Comparison of ENCODE assay signal across 11 mouse cellular contexts in the genomic region with DNA sequence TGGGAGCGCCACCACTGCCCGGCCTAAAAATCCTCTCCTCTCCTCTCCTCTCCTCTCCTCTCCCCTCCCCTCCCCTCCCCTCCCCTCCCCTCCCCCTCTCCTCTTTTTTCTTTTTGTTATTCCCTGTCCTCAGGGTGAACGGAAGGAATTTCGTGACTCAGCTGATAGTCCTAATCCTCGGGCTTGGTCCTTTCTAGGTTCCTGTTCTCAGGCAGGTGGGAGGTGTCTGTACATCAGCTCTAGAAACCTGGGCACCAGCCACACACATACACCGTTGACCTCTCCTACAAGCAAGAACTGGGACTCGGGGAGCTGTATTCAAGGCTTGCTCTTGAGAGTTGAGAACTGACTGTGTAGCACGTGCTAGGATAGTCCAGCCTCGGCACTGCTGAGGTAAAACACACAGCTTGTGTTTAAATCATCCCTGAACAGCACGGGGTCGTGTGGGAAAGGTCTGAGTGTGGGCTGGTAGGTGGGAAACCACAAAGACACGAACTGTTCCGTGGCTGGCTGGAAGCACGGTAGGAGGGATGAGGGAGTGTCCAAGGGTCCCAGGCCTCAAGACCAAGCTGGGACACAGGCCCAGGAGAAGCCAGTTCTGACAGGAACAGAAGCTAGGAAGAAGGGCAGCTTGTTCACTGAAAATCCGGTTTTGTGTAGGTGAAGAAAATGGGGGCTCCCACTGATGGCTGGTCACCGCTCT. TPM values are rescaled to one million over a fixed set of nuclear protein-coding genes. Genes with fewer than 3 reads are reported as not detected.
DNase-seq lines count a peak whose midpoint lies in the region; ATAC-seq and TF ChIP-seq lines count a peak whose summit lies in the region.
"Had no signal": no experiment of that assay in that cellular context is flagged by ENCODE, and none has a peak within 500 bp of the region (broad histone marks: within the 10 kb centered on the region; RNA-seq: fewer than 3 reads in every experiment).

No protein-coding gene starts in this region.

- no peaks in the 10 kb centered on the region for H3K36me3 ChIP-seq in hindbrain, embryonic 10.5 days
- no peaks in the 10 kb centered on the region for H3K36me3 ChIP-seq in hindbrain, postnatal 0 days (ENCODE audit: insufficient read depth, low read length)
- no peaks in the 10 kb centered on the region for H3K36me3 ChIP-seq in forebrain, embryonic 12.5 days (replicated peaks)
- no peaks in the 10 kb centered on the region for H3K36me3 ChIP-seq in limb, embryonic 12.5 days

- H3K9me3 ChIP-seq in hindbrain, embryonic 10.5 days: no peaks in the 10 kb centered on the region
- no peaks in the 10 kb centered on the region for H3K9me3 ChIP-seq in hindbrain, postnatal 0 days (ENCODE audit: low read length)
- no peaks in the 10 kb centered on the region for H3K9me3 ChIP-seq in forebrain, embryonic 12.5 days
- H3K9me3 ChIP-seq in limb, embryonic 12.5 days: no peaks in the 10 kb centered on the region
- H3K9me3 ChIP-seq: liver, embryonic 15.5 days had no signal

- peaks cover 98% of the 10 kb centered on the region for H3K4me1 ChIP-seq in hindbrain, embryonic 10.5 days (replicated peaks)
- peaks cover 37% of the 10 kb centered on the region for H3K4me1 ChIP-seq in hindbrain, postnatal 0 days (ENCODE audit: insufficient read depth, low read length)
- peaks cover 95% of the 10 kb centered on the region for H3K4me1 ChIP-seq in forebrain, embryonic 12.5 days
- peaks cover 86% of the 10 kb centered on the region for H3K4me1 ChIP-seq in limb, embryonic 12.5 days (replicated peaks)

- TF ChIP-seq CTCF in hindbrain, postnatal 0 days (IDR thresholded peaks at IDR 0.05; ENCODE audit: low read depth): no peak

- H3K4me2 ChIP-seq in hindbrain, postnatal 0 days (ENCODE audit: low read depth, low read length): no peak overlapping the region
- peak overlapping the region; percentile 93 for H3K4me2 ChIP-seq in forebrain, embryonic 12.5 days
- peak overlapping the region; percentile 55; the same call in 1 of the 2 replicates for H3K4me2 ChIP-seq in limb, embryonic 12.5 days

- H3K27me3 ChIP-seq in hindbrain, embryonic 10.5 days (ENCODE audit: insufficient read depth, poor library complexity, severe bottlenecking): peaks cover 71% of the 10 kb centered on the region
- H3K27me3 ChIP-seq in hindbrain, postnatal 0 days (ENCODE audit: insufficient read depth, low read length): no peaks in the 10 kb centered on the region
- 0 out of 2 replicates have a peak, but pooled peaks cover 14% of the 10 kb centered on the region for H3K27me3 ChIP-seq in forebrain, embryonic 12.5 days
- H3K27me3 ChIP-seq in limb, embryonic 12.5 days: peaks cover 32% of the 10 kb centered on the region

- peak overlapping the region; percentile 89 for H3K27ac ChIP-seq in hindbrain, embryonic 10.5 days
- no peak overlapping the region for H3K27ac ChIP-seq in hindbrain, postnatal 0 days
- peak overlapping the region; percentile 99 for H3K27ac ChIP-seq in forebrain, embryonic 12.5 days
- peak overlapping the region; percentile 79; the same call in 1 of the 2 replicates for H3K27ac ChIP-seq in limb, embryonic 12.5 days
- H3K27ac ChIP-seq: liver, embryonic 15.5 days had no signal

- no peak for ATAC-seq in hindbrain, postnatal 0 days
- ATAC-seq in forebrain, embryonic 12.5 days (ENCODE audit: low FRiP score): no peak
- ATAC-seq in limb, embryonic 12.5 days (ENCODE audit: insufficient number of reproducible peaks, insufficient read depth, low FRiP score, low TSS enrichment, low read depth): no peak
- no peak for ATAC-seq in erythroid progenitor cell, adult 5-6 weeks (replicated peaks; ENCODE audit: low FRiP score, poor library complexity, severe bottlenecking)

- no peak for DNase-seq in hindbrain, embryonic 10.5 days (ENCODE audit: low spot score)
- DNase-seq in hindbrain, postnatal 0 days (ENCODE audit: low spot score): no peak
- DNase-seq in ES-CJ7 (ENCODE audit: low read depth, low spot score): peak; percentile 95
- no peak for DNase-seq in thymus, postnatal 36 days
- DNase-seq: kidney, adult 11 months; right cerebral cortex, postnatal 14 days had no signal

- peak overlapping the region; percentile 43; the same call in 1 of the 2 replicates for H3K4me3 ChIP-seq in hindbrain, embryonic 10.5 days
- H3K4me3 ChIP-seq in hindbrain, postnatal 0 days (ENCODE audit: low read length): no peak overlapping the region
- H3K4me3 ChIP-seq in forebrain, embryonic 12.5 days (replicated peaks): no peak overlapping the region
- H3K4me3 ChIP-seq in limb, embryonic 12.5 days (replicated peaks): no peak overlapping the region
- H3K4me3 ChIP-seq: liver, embryonic 15.5 days; myocyte had no signal

- WGBS in hindbrain, embryonic 10.5 days: 59% methylated on average over 16 of the region's 16 CpGs
- 62% methylated on average over 16 of the region's 16 CpGs for WGBS in hindbrain, postnatal 0 days
- WGBS in forebrain, embryonic 12.5 days: 43% methylated on average over 16 of the region's 16 CpGs
- 47% methylated on average over 16 of the region's 16 CpGs for WGBS in limb, embryonic 12.5 days

- no peak overlapping the region for H3K9ac ChIP-seq in hindbrain, postnatal 0 days (replicated peaks; ENCODE audit: low read length)
- 0 out of 2 replicates have a peak overlapping the region, but pooled peaks have one; percentile 39 for H3K9ac ChIP-seq in forebrain, embryonic 12.5 days
- H3K9ac ChIP-seq in limb, embryonic 12.5 days (replicated peaks): no peak overlapping the region

RNA-seq across cellular contexts. Expression of a gene that starts 58.0 kb away (rescaled TPM):
- 138 and 165 TPM in 2 replicates for polyA plus RNA-seq in hindbrain, embryonic 10.5 days (2016; fragmentation: Nextera tagmentation; extraction: Ambion mirVana)
- 2.8 and 12.3 TPM in 2 replicates for total RNA-seq in hindbrain, postnatal 0 days (2014; rRNA removed)
- 17.2 and 20.6 TPM in 2 replicates for polyA plus RNA-seq in hindbrain, postnatal 0 days (2015; fragmentation: Nextera tagmentation; extraction: Ambion mirVana)
- 83.2 and 84.8 TPM in 2 replicates for polyA plus RNA-seq in forebrain, embryonic 12.5 days (2016; fragmentation: Nextera tagmentation; extraction: Ambion mirVana)
- 111 and 113 TPM in 2 replicates for polyA plus RNA-seq in limb, embryonic 12.5 days (2016; fragmentation: Nextera tagmentation; extraction: Ambion mirVana)
- 5.8 and 31.4 TPM in 2 replicates for total RNA-seq in erythroid progenitor cell, adult 5-6 weeks (2015; ENCODE audit: low replicate concordance)
- 11.9 and 21.3 TPM in 2 replicates for total RNA-seq in erythroid progenitor cell, adult 5-6 weeks (2017; ENCODE audit: low replicate concordance)
